Mouse (Mus musculus) inflammation-experienced regulatory T-cells, adult 6 months (primary cell): ENCODE measurements around the gene Adcy6. TPM values are rescaled to one million over a fixed set of nuclear protein-coding genes. Genes with fewer than 3 reads are reported as not detected.

Experiments used
- ATAC-seq: one replicate; pipeline ENCODE4 v1.8.0; 2017
- polyA plus RNA-seq, 3 experiments: library from polyadenylated mRNA; unstranded; fragments of 100-300 nt; shearing (Covaris generic); gene quantifications; one replicate each; pipeline ENCODE4 v1.2.1; 2017

Gene Adcy6
- polyA plus RNA-seq = under 1 TPM in 2 of 3 experiments, not detected in 1; 0.28 to 0.44 TPM

- ATAC-seq = no peak
These were observed at the start of gene Adcy6 for GRCm38 (mm10) chr15:98609331-98610130. Gene Adcy6 (minus strand): TSS chr15:98610076.

- ATAC-seq = no peak
These were observed 47.3 kb upstream of the Adcy6 start for GRCm38 (mm10) chr15:98656982-98657751.

GRCm38 (mm10) chr15:98652174-98652573, 42.3 kb upstream of the Adcy6 start:
- ATAC-seq = no peak

- ATAC-seq = no peak
These were observed 41.6 kb upstream of the Adcy6 start for GRCm38 (mm10) chr15:98651431-98651830.

- no peak for ATAC-seq
These were observed 38.2 kb upstream of the Adcy6 start for GRCm38 (mm10) chr15:98648071-98648470.

GRCm38 (mm10) chr15:98647308-98647707, 37.4 kb upstream of the Adcy6 start:
- no peak for ATAC-seq

- no peak for ATAC-seq
These were observed 36.9 kb upstream of the Adcy6 start for GRCm38 (mm10) chr15:98646737-98647136.

- no peak for ATAC-seq
These were observed 35.5 kb upstream of the Adcy6 start for GRCm38 (mm10) chr15:98645057-98646026.

- ATAC-seq = no peak
These were observed 34.5 kb upstream of the Adcy6 start for GRCm38 (mm10) chr15:98644406-98644805.

GRCm38 (mm10) chr15:98640157-98640556, 30.3 kb upstream of the Adcy6 start:
- no peak for ATAC-seq

- no peak for ATAC-seq
These were observed 27.3 kb upstream of the Adcy6 start for GRCm38 (mm10) chr15:98637155-98637554.

- ATAC-seq = no peak
These were observed 26.6 kb upstream of the Adcy6 start for GRCm38 (mm10) chr15:98636517-98636916.

GRCm38 (mm10) chr15:98635291-98635841, 25.5 kb upstream of the Adcy6 start:
- ATAC-seq = no peak

GRCm38 (mm10) chr15:98634541-98635081, 24.7 kb upstream of the Adcy6 start:
- ATAC-seq = peak; percentile 49

- ATAC-seq = no peak
These were observed 24.1 kb upstream of the Adcy6 start for GRCm38 (mm10) chr15:98633822-98634470.

- no peak for ATAC-seq
These were observed 23.0 kb upstream of the Adcy6 start for GRCm38 (mm10) chr15:98632921-98633320.

GRCm38 (mm10) chr15:98632107-98632744, 22.4 kb upstream of the Adcy6 start:
- no peak for ATAC-seq

GRCm38 (mm10) chr15:98631493-98631892, 21.6 kb upstream of the Adcy6 start:
- peak; percentile 37 for ATAC-seq

GRCm38 (mm10) chr15:98630540-98630939, 20.7 kb upstream of the Adcy6 start, which contains the start of gene Cacnb3:
Gene Cacnb3 (plus strand): TSS chr15:98630840.
- ATAC-seq = no peak

- ATAC-seq = no peak
These were observed 19.6 kb upstream of the Adcy6 start for GRCm38 (mm10) chr15:98629464-98629863.
